Mouse (Mus musculus): ENCODE data around the gene Gm13275.
"Not testable (repeated sequence)": the region's sequence is repeated elsewhere in the genome, so short reads cannot be mapped to it uniquely, and the experiment has no call there.

DNA sequence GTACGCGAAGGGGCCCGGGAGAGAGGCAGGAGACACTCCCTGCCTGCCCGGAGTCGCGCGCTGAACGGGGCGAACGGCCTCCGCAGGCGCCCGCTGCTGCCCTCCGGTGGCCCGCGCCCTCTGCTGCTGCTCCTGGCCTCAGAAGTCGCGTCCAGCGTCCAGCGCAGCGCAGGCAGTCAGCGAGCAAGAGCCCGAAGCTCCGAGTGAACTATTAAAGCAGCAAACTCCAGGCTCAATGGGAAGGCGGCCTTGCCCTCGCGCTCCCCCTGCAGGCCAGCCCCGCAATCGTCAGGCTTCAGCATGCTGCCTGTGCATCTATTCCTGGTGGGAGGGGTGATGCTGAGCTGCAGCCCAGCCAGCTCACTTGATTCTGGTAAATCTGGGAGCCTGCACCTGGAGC, 8.7 kb downstream of the Gm13275 start, which contains the start of gene Gm13287:
- not testable (repeated sequence) for TF ChIP-seq CTCF (conservative IDR thresholded peaks at IDR 0.05; ENCODE audit: low read length); POU5F1 (IDR thresholded peaks at IDR 0.05; ENCODE audit: borderline replicate concordance, low read length)
